Mouse (Mus musculus) forebrain, embryonic 11.5 days (tissue): Measurements from ENCODE around the gene Hsf4. TPM values are rescaled to one million over a fixed set of nuclear protein-coding genes. Genes with fewer than 3 reads are reported as not detected.

Source experiments
- ATAC-seq: fragments of 200-750 bp; cut with Nextera tagmentation; replicated peaks from 2 replicates; pipeline ENCODE4 v1.8.0; 2017; ENCODE audit warnings: moderate TSS enrichment; ENCODE audit not compliant: low FRiP score
- DNase-seq: peaks from one replicate; pipeline ENCODE4 v3.0.0-alpha.2; 2017; ENCODE audit warnings: low spot score
- H3K27ac ChIP-seq: fragments of 300-500 bp; sonication (generic); 2 replicates; pipeline ENCODE4 v1.5.1; 2014; ENCODE audit warnings: low read depth, low read length
- H3K27me3 ChIP-seq: fragments of 300-500 bp; sonication (generic); 2 replicates; pipeline ENCODE4 v1.6.1; 2014; ENCODE audit warnings: mild to moderate bottlenecking, low read length, mixed read lengths; ENCODE audit not compliant: control insufficient read depth, insufficient read depth
- H3K36me3 ChIP-seq: fragments of 300-500 bp; sonication (generic); 2 replicates; pipeline ENCODE4 v1.6.1; 2014; ENCODE audit warnings: mild to moderate bottlenecking, low read length, moderate library complexity, mixed read lengths; ENCODE audit not compliant: control insufficient read depth, insufficient read depth
- H3K4me1 ChIP-seq: fragments of 300-500 bp; sonication (generic); replicated peaks from 2 replicates; pipeline ENCODE4 v1.6.1; 2014; ENCODE audit warnings: low read length, mixed read lengths; ENCODE audit not compliant: control insufficient read depth, insufficient read depth
- H3K4me2 ChIP-seq: fragments of 300-500 bp; sonication (generic); 2 replicates; pipeline ENCODE4 v1.6.1; 2014; ENCODE audit warnings: low read depth, mild to moderate bottlenecking, low read length, moderate library complexity, mixed read lengths; ENCODE audit not compliant: severe bottlenecking
- H3K4me3 ChIP-seq: fragments of 300-500 bp; sonication (generic); 2 replicates; pipeline ENCODE4 v1.5.1; 2014; ENCODE audit warnings: low read depth, low read length
- H3K9ac ChIP-seq: fragments of 300-500 bp; sonication (generic); 2 replicates; pipeline ENCODE4 v1.6.1; 2014; ENCODE audit warnings: low read length
- H3K9me3 ChIP-seq: fragments of 300-500 bp; sonication (generic); 2 replicates; pipeline ENCODE4 v1.6.1; 2016; ENCODE audit warnings: low read length, mixed read lengths; ENCODE audit not compliant: control insufficient read depth
- WGBS: fragments of 180-500 bp; shearing (Covaris S2); extraction: QIAGEN DNeasy Blood & Tissue Kit; methylation state at CpG from one replicate; pipeline ENCODE4 v1.1.7; 2014; 5-methylcytosine and 5-hydroxymethylcytosine counted together
- polyA plus RNA-seq: library from polyadenylated mRNA; unstranded; fragments of >200 nt; fragmentation: Nextera tagmentation; extraction: Ambion mirVana; gene quantifications from 2 replicates; pipeline ENCODE4 v1.2.1, GENCODE M21; 2014

The Hsf4 gene
- polyA plus RNA-seq, 1 experiment from 2014 or later = not detected

- Histone ChIP-seq H3K36me3 (no peaks in the 10 kb centered on the region), H3K4me3 (no peak overlapping the region), H3K4me1 (peaks cover 19% of the 10 kb centered on the region), H3K9ac (no peak overlapping the region), H3K27ac (no peak overlapping the region), H3K9me3 (no peaks in the 10 kb centered on the region), H3K4me2 (no peak overlapping the region), H3K27me3 (peaks cover 9% of the 10 kb centered on the region)
- DNase-seq = peak; percentile 46
- ATAC-seq = no peak
- 60% methylated on average over 9 of the region's 9 CpGs for WGBS
Observed at GRCm38 (mm10) chr8:105294776-105295175, 25.2 kb downstream of the Hsf4 start.

GRCm38 (mm10) chr8:105295256-105295655, 25.7 kb downstream of the Hsf4 start:
- Histone ChIP-seq H3K27ac (no peak overlapping the region), H3K4me1 (peaks cover 14% of the 10 kb centered on the region), H3K9me3 (no peaks in the 10 kb centered on the region), H3K36me3 (peaks cover 1% of the 10 kb centered on the region; the same call in 1 of the 2 replicates), H3K4me2 (no peak overlapping the region), H3K4me3 (no peak overlapping the region), H3K27me3 (peaks cover 7% of the 10 kb centered on the region), H3K9ac (no peak overlapping the region)
- ATAC-seq (no peak), DNase-seq (peak; percentile 45)
- 73% methylated on average over 11 of the region's 11 CpGs for WGBS

- ATAC-seq (no peak), DNase-seq (no peak)
- Histone ChIP-seq H3K9me3 (no peaks in the 10 kb centered on the region), H3K4me3 (no peak within 1 kb of the TSS), H3K4me2 (peak within 1 kb of the TSS; percentile 94; the same call in 1 of the 2 replicates), H3K36me3 (peaks cover 6% of the 10 kb centered on the region), H3K9ac (no peak within 1 kb of the TSS), H3K27ac (no peak within 1 kb of the TSS), H3K27me3 (no peaks in the 10 kb centered on the region), H3K4me1 (peaks cover 10% of the 10 kb centered on the region)
- 77% methylated on average over 11 of the region's 11 CpGs for WGBS
Observed at GRCm38 (mm10) chr8:105295895-105296573, 26.4 kb downstream of the Hsf4 start, which contains the start of gene Exoc3l. Gene Exoc3l (minus strand): TSS chr8:105296101.

- peak within 1 kb of the TSS; percentile 93 for H3K9ac ChIP-seq
- H3K4me1 ChIP-seq = peaks cover 10% of the 10 kb centered on the region
- ATAC-seq (peak; percentile 92), DNase-seq (peak; percentile 94)
- peak within 1 kb of the TSS; percentile 94 for H3K4me2 ChIP-seq
- peak within 1 kb of the TSS; percentile 28 for H3K27ac ChIP-seq
- H3K36me3 ChIP-seq = peaks cover 15% of the 10 kb centered on the region
- no peaks in the 10 kb centered on the region for H3K9me3 ChIP-seq
- H3K27me3 ChIP-seq = no peaks in the 10 kb centered on the region
- under 1% methylated on average over 58 of the region's 58 CpGs for WGBS
- peak within 1 kb of the TSS; percentile 98 for H3K4me3 ChIP-seq
Observed at GRCm38 (mm10) chr8:105297511-105298192, 28.1 kb downstream of the Hsf4 start, which contains the start of gene E2f4. Gene E2f4 (plus strand): TSS chr8:105297663.

GRCm38 (mm10) chr8:105298351-105299252, 29.0 kb downstream of the Hsf4 start:
- no peak overlapping the region for H3K27ac ChIP-seq
- H3K27me3 ChIP-seq = no peaks in the 10 kb centered on the region
- WGBS = 63% methylated on average over 18 of the region's 18 CpGs
- peak overlapping the region; percentile 93 for H3K9ac ChIP-seq
- no peak for ATAC-seq
- peaks cover 15% of the 10 kb centered on the region for H3K36me3 ChIP-seq
- H3K4me3 ChIP-seq = peak overlapping the region; percentile 98
- peaks cover 10% of the 10 kb centered on the region for H3K4me1 ChIP-seq
- peak overlapping the region; percentile 94 for H3K4me2 ChIP-seq
- no peaks in the 10 kb centered on the region for H3K9me3 ChIP-seq
- no peak for DNase-seq

- Histone ChIP-seq H3K9ac (no peak overlapping the region), H3K36me3 (peaks cover 15% of the 10 kb centered on the region), H3K4me3 (no peak overlapping the region), H3K27ac (no peak overlapping the region), H3K27me3 (no peaks in the 10 kb centered on the region), H3K9me3 (no peaks in the 10 kb centered on the region), H3K4me2 (no peak overlapping the region), H3K4me1 (peaks cover 10% of the 10 kb centered on the region)
- WGBS = 97% methylated on average over 8 of the region's 8 CpGs
- ATAC-seq (no peak), DNase-seq (no peak)
Observed at GRCm38 (mm10) chr8:105299962-105300361, 30.4 kb downstream of the Hsf4 start.

- Histone ChIP-seq H3K4me1 (peaks cover 13% of the 10 kb centered on the region), H3K4me2 (no peak overlapping the region), H3K27ac (no peak overlapping the region), H3K9me3 (no peaks in the 10 kb centered on the region), H3K4me3 (no peak overlapping the region), H3K36me3 (peaks cover 21% of the 10 kb centered on the region), H3K27me3 (no peaks in the 10 kb centered on the region), H3K9ac (no peak overlapping the region)
- DNase-seq = no peak
- no peak for ATAC-seq
- WGBS = 88% methylated on average over 8 of the region's 8 CpGs
Observed at GRCm38 (mm10) chr8:105303396-105303795, 33.8 kb downstream of the Hsf4 start.

GRCm38 (mm10) chr8:105303874-105304273, 34.3 kb downstream of the Hsf4 start:
- Histone ChIP-seq H3K4me1 (peaks cover 8% of the 10 kb centered on the region), H3K9me3 (no peaks in the 10 kb centered on the region), H3K4me3 (no peak overlapping the region), H3K4me2 (no peak overlapping the region), H3K36me3 (peaks cover 21% of the 10 kb centered on the region), H3K27ac (no peak overlapping the region), H3K9ac (no peak overlapping the region), H3K27me3 (no peaks in the 10 kb centered on the region)
- WGBS = 85% methylated on average over 9 of the region's 9 CpGs
- DNase-seq = no peak
- no peak for ATAC-seq
